Mouse (Mus musculus) retina, postnatal 1 day (tissue): ENCODE data around the gene Trappc6b.
A peak's percentile ranks its signal among the peaks of the same experiment; 100 is the strongest.

Experiments
- DNase-seq: peaks from one replicate; pipeline ENCODE4 v3.0.0-alpha.2; 2012

The Trappc6b gene

GRCm38 (mm10) chr12:59053976-59054375 is 7.3 kb downstream of the Trappc6b start:
- DNase-seq, result no peak

GRCm38 (mm10) chr12:59053166-59053565 is 8.1 kb downstream of the Trappc6b start:
- DNase-seq, result no peak

GRCm38 (mm10) chr12:59052470-59052869 is 8.8 kb downstream of the Trappc6b start:
- DNase-seq, result no peak

- no peak for DNase-seq
These were observed 20.4 kb downstream of the Trappc6b start for GRCm38 (mm10) chr12:59040851-59041250.

GRCm38 (mm10) chr12:59039971-59040844 is 21.1 kb downstream of the Trappc6b start:
- DNase-seq, result peak; percentile 73

GRCm38 (mm10) chr12:59039162-59039970 is 21.9 kb downstream of the Trappc6b start:
- DNase-seq, result peak; percentile 8

GRCm38 (mm10) chr12:59032101-59032500 is 29.2 kb downstream of the Trappc6b start:
- no peak for DNase-seq

GRCm38 (mm10) chr12:59021306-59021705 is 40.0 kb downstream of the Trappc6b start:
- no peak for DNase-seq

- no peak for DNase-seq
These were observed 41.4 kb downstream of the Trappc6b start for GRCm38 (mm10) chr12:59019891-59020290.

GRCm38 (mm10) chr12:59017970-59018369 is 43.3 kb downstream of the Trappc6b start:
- DNase-seq, result no peak

- peak; percentile 94 for DNase-seq
These were observed 48.0 kb downstream of the Trappc6b start, which contains the start of gene Gemin2 for GRCm38 (mm10) chr12:59013234-59013633. Gemin2 (plus strand) TSS chr12:59013393.

GRCm38 (mm10) chr12:59012710-59013091 is 48.6 kb downstream of the Trappc6b start:
- DNase-seq, result no peak

GRCm38 (mm10) chr12:59011844-59012709 is 49.2 kb downstream of the Trappc6b start, which contains the start of gene Sec23a:
Sec23a (minus strand) TSS chr12:59012017.
- peak; percentile 99 for DNase-seq

- no peak for DNase-seq
These were observed 49.9 kb downstream of the Trappc6b start for GRCm38 (mm10) chr12:59011275-59011843.

GRCm38 (mm10) chr12:59010482-59010881 is 50.8 kb downstream of the Trappc6b start:
- peak; percentile 16 for DNase-seq
